Mouse (Mus musculus): ENCODE results near the gene Fgfbp3.
A peak's percentile ranks its signal among the peaks of the same experiment; 100 is the strongest.
"Not testable (repeated sequence)": the region's sequence is repeated elsewhere in the genome, so short reads cannot be mapped to it uniquely, and the experiment has no call there.

Fgfbp3 gene

DNA sequence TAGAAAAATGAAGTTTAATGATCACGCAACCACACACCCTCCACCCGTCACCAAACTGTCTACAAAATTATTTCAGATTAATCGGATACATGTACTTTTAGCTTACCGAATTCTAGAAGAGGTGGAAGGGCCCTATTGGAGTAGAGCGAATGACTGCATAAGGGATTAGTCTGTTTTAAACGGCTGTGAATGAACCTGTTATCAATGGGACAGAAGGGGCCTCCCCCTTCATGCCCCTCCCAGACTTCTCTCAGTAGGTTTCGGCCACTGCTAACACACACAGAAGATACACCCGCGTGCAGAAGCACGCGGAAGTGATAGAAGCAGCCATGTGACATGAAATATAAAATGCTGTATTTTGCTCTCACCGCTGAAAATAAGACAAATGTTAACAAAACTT lies at the start of gene Fgfbp3:
Gene Fgfbp3, minus strand, starts transcription at position 150 of the 400 bp plus-strand sequence.
- no peak for DNase-seq

GRCm38 (mm10) chr19:36962544-36963260 lies 43.3 kb upstream of the Fgfbp3 start:
- not testable (repeated sequence) for DNase-seq

DNA sequence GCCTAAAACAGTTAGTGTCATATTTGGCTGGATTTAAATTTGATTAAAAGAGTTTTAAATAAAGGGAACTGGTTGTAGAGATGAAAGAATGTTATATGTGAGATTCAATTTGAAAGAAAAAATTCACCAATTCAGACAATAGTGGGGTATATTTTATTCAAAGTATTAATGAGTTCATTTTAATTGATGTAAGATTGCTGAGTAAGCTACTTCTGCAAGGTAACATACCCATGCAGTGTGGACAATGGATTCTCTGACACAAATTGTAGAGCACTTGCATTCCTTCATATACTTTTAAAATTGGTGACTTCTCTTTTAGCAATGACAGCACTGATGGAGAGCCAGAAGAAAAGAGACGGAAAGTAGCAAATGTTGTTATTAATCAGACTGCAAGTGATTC lies 41.9 kb upstream of the Fgfbp3 start:
- no peak for DNase-seq

- no peak for DNase-seq
Observed at GRCm38 (mm10) chr19:36958331-36958730, 38.9 kb upstream of the Fgfbp3 start.

DNA sequence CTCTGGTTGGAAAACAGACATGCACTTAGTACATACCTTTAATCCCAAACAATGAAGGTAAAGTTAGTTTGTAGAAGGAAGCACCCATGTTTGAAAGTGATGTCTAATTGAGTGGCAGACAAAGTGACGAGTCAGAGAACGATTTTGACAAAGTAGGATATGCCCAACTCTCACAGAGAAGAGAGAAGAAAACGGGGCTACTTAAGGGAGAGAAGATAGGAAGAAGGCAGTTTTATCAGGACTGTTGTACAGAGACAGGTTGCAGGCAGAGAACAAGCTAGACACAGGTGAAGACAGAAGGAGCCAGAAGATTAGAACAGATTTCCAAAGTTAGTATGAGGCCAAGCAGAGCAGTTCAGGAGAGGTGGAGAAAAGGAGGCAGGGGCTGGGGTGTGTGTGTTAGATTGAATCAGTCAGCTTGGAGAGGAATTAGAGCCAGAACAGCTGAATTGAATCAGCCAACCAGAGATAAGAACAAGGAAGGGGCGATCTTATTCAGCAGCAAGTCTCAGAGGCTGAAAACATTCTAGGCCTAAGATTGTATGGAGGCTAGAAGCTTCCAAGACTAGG lies 34.3 kb upstream of the Fgfbp3 start:
- DNase-seq, result no peak

GRCm38 (mm10) chr19:36940064-36940463 lies 20.6 kb upstream of the Fgfbp3 start:
- DNase-seq, result no peak

DNA sequence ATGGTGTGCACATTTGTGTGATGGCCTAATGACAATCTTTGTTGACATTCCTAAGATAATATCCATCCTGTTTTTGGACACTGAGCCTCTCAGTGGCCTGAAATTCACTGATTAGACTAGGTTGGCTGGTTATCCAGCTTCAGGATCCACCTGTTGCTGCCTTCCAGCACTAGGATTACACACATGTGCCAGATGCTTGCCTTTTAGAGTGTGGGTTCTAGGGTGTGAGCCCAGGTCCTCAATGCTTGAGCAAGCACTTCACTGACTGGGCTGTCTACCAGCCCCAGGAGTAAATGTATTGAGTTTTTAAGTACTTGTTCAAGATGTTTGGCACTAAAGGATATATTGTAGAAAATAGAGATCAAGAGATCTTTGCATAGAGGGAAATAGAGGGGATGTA lies 18.6 kb upstream of the Fgfbp3 start:
- no peak for DNase-seq

- no peak for DNase-seq
Observed at GRCm38 (mm10) chr19:36936285-36936684, 16.9 kb upstream of the Fgfbp3 start.

DNA sequence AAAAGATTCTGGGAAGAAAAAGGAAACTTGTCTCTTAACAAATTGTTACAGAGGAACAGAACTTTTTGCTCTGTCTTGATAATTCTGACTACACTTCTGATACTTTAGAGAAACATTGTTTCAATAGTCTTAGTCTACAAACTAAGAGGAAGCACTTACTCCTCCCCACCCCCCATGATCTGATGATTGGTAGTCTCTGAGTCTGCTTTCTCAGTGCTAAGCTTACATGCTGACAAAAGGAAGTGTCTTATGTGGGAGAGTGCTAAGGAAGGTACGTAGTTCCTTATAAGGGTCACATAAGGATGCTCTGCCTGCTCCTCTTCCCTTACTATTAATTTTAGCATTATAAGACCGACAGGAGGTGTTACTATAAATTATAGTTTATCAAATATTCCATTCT lies 13.2 kb upstream of the Fgfbp3 start:
- no peak for DNase-seq

DNA sequence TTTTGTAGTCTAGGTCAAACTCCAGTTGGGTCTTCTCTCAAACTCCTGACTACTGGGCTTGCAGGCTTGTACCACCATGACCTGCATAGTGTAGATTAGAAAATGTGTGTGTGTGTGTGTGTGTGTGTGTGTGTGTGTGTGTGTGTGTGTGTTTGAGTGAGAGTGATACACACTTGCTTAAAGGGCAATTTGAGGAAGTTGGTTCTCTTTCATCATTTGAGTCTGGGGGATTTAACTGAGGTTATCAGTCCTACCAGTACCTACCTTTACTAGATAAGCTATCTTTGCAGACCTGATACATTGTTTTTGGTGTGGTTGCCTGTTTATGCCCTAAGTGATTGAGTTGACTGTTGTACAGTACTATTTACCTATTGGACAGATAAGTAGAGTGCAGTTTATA lies 12.7 kb upstream of the Fgfbp3 start:
- no peak for DNase-seq

GRCm38 (mm10) chr19:36929816-36930215 lies 10.4 kb upstream of the Fgfbp3 start:
- no peak for DNase-seq

- no peak for DNase-seq
Observed at GRCm38 (mm10) chr19:36927800-36928361, 8.5 kb upstream of the Fgfbp3 start.

DNA sequence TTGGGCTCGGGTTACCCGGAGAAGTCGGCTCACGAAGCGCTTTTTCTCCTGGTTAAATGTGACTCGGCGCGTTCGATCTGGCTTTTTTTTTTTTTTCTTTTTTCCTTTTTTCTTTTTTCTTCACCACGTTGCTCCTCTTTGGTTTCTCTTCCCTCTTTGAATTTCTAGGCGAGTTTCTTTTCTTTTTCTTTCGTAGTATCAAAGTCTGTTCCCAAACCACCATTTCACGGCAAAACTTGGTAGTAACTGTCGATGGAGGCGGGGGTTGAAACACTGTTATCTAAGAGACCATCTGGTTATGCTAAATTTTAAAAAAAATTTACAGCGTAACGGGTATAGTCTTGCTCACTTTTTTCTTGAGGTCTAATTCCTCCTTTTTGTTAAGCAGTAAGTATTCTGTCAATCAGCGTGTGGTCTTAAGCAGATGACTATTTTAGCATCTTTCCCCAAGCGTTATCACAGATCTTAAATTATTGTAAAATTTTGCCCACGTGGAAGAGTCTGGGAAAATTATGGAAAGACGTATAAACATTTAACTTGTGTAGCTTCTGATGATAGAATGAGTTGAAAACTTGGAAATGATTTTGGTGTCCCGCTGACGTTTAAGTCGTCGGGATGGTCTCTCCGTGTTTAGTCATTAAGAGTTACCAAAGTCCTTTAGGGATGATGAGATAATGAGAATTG lies 7.3 kb upstream of the Fgfbp3 start:
- DNase-seq, result no peak

GRCm38 (mm10) chr19:36925671-36926552 lies 6.5 kb upstream of the Fgfbp3 start, which contains the start of gene Btaf1:
TSS of gene Btaf1 (plus strand) at chr19:36926079.
- DNase-seq, result peak; percentile 79

DNA sequence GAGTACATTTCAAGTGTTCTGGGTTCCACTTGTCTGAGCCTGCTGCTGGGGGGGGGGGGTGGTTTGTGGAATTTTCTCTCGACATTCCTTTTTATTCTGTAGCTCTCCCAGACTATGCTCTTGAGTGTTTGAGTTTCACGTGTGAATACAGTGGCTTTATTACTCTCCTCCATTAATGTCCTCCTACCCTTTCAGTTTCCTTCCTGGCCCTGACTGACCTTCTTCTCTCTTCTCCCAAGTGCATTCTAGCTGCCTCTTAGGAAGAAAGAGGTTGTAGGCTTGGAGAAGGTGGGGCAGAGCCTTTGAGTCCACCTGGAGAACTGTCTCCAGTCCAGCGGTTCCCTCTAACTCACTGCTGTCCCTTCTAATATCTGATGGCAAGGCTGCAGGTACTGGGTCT lies 3.5 kb upstream of the Fgfbp3 start:
- no peak for DNase-seq

- no peak for DNase-seq
Observed at GRCm38 (mm10) chr19:36922015-36922414, 2.6 kb upstream of the Fgfbp3 start.

DNA sequence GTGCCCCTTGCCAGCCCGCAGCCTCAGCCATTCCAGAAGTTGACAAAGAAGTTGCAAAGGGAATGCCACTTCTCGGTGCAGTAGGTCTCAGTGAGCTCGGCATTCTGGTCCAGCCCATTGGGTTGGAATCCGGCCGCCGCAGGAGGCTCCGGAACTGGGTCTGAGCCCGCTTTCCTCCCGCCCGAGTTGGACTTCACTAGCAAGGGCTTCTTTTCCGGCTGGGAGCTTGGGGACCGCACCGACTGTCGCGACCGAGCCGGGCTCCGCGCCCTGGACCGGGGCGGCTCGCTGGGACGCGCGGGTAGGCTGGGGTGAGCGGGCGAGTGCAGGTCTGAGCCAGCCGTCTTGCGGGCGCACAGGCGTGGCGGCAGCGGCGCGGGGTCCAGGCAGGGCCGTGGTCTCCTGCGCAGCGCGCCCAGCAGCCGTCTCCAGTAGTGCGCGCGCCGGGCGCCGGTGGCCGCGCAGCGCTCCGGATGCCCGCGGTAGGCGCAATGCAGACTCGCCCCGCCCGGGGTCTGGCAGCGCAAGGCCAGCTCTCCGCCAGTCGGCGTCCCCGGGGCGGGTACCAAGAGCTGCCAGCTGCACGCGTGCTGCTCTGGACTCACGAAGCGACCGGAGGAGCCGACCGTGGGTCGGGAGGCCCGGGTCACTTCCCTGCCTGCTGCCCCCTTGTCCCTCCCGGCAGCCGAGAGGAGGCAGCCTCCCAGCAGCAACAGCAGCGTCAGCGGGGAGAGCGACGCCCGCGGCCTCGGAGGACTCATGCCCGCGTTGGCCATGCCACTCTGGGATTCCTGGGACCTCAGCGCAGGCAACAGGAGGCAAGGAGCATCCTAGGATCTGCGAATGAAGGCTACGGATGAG lies 744 bp downstream of the Fgfbp3 start:
- DNase-seq, result peak; percentile 73

DNA sequence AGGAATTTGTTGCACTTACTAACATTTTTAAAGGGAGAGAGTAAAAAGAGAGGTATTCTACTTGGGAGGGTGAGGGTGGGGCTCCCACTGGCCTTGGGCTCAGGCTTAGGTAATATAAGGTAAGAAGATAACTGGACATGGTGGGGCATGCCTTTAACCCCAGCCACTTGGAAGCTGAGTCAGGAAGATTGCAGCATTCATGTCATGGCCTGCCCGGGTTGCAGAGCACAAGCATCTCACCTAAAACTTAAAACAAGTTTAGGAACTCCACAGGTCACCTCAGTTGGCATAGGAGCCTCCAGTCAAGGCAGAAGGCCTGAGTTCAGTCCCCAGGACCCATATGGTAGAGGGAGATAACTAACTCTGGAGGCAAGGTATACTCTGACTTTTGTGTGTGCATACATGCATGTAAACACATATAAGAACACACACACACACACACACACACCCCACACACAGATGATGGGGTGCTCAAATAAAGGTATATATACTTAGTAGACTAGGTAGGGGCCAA lies 2.5 kb downstream of the Fgfbp3 start:
- DNase-seq, result no peak

DNA sequence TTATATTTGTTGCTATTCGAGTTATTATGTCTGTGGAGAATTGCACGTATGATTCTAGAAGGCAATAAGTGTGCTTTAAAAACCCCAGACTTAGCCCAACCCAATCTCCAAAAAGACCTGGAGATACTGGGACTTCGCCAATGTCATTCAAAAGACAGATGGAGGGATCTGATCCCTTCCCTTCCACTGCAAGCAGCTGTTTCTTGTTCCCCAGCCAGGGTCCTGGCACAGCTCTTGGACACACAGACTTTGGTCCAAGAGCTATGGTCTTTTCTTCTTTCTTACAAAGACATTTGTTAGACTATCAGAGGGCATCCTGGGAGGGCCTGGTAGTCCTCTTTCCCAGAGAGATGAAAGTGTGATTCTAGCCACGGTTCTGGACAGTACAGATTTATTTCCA lies 3.2 kb downstream of the Fgfbp3 start:
- no peak for DNase-seq

DNA sequence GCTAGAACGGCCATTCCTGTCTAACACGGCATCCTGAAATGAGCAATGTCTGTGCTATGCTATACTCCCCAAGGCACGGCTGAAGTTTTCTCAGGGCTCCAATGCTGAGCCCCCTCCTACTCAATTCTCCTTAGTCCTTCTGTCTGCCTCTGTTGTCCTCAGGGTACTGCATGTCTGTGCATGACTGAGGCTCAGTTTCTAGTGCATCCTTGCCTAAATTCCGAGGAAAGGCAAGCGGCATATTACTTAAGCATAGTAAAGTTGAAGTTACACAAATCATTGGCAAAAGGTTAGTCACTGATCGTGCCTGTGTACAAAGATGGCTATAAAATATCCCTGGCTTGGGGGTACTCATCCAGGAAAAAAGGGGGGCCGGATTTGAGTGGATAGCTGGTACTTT lies 6.4 kb downstream of the Fgfbp3 start:
- no peak for DNase-seq

- DNase-seq, result no peak
Observed at GRCm38 (mm10) chr19:36910424-36911045, 8.9 kb downstream of the Fgfbp3 start.
